Mouse (Mus musculus) kidney, embryonic 14.5 days (tissue): ENCODE measurements at regions not wholly inside any gene's neighbourhood (a gene's known extent, or its start where the extent isn't known, plus 50 kb on each side); places are given as distances from the start of the nearest gene placed in this dataset.
A peak's percentile ranks its signal among the peaks of the same experiment; 100 is the strongest.

Source experiments
- ATAC-seq: fragments of 200-750 bp; cut with Nextera tagmentation; 2 replicates; pipeline ENCODE4 v1.8.0; 2017; ENCODE audit warnings: moderate number of reproducible peaks, mild to moderate bottlenecking, moderate TSS enrichment, moderate library complexity; ENCODE audit not compliant: low FRiP score, low TSS enrichment
- H3K27ac ChIP-seq: fragments of 300-500 bp; sonication (generic); 2 replicates; pipeline ENCODE4 v1.5.1; 2014; ENCODE audit warnings: low read depth, mild to moderate bottlenecking, low read length, moderate library complexity, mixed read lengths
- H3K27me3 ChIP-seq: fragments of 300-500 bp; sonication (generic); 2 replicates; pipeline ENCODE4 v1.6.1; 2014; ENCODE audit warnings: mild to moderate bottlenecking, low read length; ENCODE audit not compliant: control insufficient read depth, insufficient read depth
- H3K36me3 ChIP-seq: fragments of 300-500 bp; sonication (generic); 2 replicates; pipeline ENCODE4 v1.6.1; 2014; ENCODE audit warnings: low read length, mixed read lengths; ENCODE audit not compliant: control insufficient read depth, insufficient read depth
- H3K4me1 ChIP-seq: fragments of 300-500 bp; sonication (generic); 2 replicates; pipeline ENCODE4 v1.6.1; 2014; ENCODE audit warnings: low read length, mixed read lengths; ENCODE audit not compliant: control insufficient read depth, insufficient read depth
- H3K4me2 ChIP-seq: fragments of 300-500 bp; sonication (generic); replicated peaks from 2 replicates; pipeline ENCODE4 v1.6.1; 2014; ENCODE audit warnings: low read depth, mild to moderate bottlenecking, low read length
- H3K4me3 ChIP-seq: fragments of 300-500 bp; sonication (generic); 2 replicates; pipeline ENCODE4 v1.5.1; 2014; ENCODE audit warnings: mild to moderate bottlenecking, low read length
- H3K9ac ChIP-seq: fragments of 300-500 bp; sonication (generic); 2 replicates; pipeline ENCODE4 v1.6.1; 2014; ENCODE audit warnings: low read depth, mild to moderate bottlenecking, low read length, moderate library complexity
- H3K9me3 ChIP-seq: fragments of 300-500 bp; sonication (generic); 2 replicates; pipeline ENCODE4 v1.6.1; 2016; ENCODE audit warnings: low read length; ENCODE audit not compliant: control insufficient read depth
- WGBS: fragments of 180-500 bp; shearing (Covaris S2); extraction: QIAGEN DNeasy Blood & Tissue Kit; methylation state at CpG from one replicate; pipeline ENCODE4 v1.1.7; 2014; 5-methylcytosine and 5-hydroxymethylcytosine counted together

DNA sequence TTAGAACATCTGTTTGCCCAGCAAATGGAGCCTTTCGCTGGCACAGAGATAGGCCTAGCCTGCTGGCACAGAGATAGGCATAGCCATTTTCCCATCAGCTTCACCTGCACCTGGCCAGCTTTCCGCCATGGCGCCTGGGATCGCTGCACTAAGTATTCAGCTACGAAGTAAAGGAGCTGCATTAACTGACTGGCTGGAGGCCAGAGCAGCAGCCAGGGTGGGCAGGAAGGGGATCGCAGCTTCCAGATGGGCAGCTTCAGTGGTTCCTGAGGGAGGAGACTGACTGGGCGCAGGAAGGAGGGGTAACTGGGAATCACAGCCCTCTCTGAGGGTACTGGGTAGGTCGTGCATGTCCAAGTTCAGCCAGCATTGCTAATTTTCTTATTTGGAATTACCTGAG lies 376.2 kb downstream of the Rps24 start:
- Histone ChIP-seq H3K4me3 (no peak overlapping the region), H3K9ac (no peak overlapping the region), H3K27me3 (no peaks in the 10 kb centered on the region), H3K4me1 (no peaks in the 10 kb centered on the region), H3K4me2 (no peak overlapping the region), H3K27ac (no peak overlapping the region), H3K9me3 (no peaks in the 10 kb centered on the region), H3K36me3 (no peaks in the 10 kb centered on the region)
- WGBS = 75% methylated on average over 8 of the region's 8 CpGs
- ATAC-seq = no peak; the same call in 1 of the 2 replicates

DNA sequence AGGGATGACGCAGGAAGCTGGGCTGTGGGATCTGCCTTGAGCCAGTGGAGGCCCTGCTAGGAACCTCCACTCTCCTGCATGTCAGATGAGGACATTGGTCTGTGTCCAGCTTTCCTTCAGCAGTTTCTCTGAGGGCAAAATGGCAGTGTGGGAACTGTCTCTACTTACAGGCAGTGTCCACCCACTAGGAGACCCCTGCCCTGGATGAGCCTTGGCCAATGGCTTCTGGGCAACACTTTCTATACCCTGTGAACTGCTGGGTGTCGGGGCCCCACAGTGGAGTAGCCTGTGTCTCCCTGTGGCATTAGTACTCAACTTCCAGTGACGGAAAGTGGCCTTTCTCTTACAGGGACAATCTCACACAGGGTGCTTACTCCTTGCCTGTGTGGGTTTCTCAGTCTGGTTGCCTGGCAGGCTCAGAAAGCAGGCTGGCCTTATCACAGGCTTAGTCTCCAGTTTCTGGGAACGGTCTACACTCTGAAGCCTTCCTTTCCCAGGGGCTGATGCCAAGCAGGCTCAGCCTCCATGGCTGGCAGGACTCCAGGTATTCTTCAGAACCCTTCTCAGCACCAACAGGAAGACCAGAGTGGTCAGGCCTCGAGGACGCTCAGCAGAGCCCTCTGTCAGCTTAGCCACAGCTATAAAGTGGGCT lies 378.8 kb downstream of the Rps24 start:
- no peak for ATAC-seq
- no peaks in the 10 kb centered on the region for H3K4me1 ChIP-seq
- no peak overlapping the region for H3K9ac ChIP-seq
- H3K27me3 ChIP-seq = no peaks in the 10 kb centered on the region
- H3K9me3 ChIP-seq = no peaks in the 10 kb centered on the region
- no peak overlapping the region for H3K27ac ChIP-seq
- no peak overlapping the region for H3K4me3 ChIP-seq
- H3K36me3 ChIP-seq = no peaks in the 10 kb centered on the region
- WGBS = 83% methylated on average over 6 of the region's 6 CpGs
- no peak overlapping the region for H3K4me2 ChIP-seq

GRCm38 (mm10) chr14:24867816-24868215 lies 380.9 kb downstream of the Rps24 start:
- H3K9me3 ChIP-seq = no peaks in the 10 kb centered on the region
- H3K36me3 ChIP-seq = no peaks in the 10 kb centered on the region
- H3K4me3 ChIP-seq = no peak overlapping the region
- H3K27me3 ChIP-seq = no peaks in the 10 kb centered on the region
- 88% methylated on average over 6 of the region's 6 CpGs for WGBS
- no peak overlapping the region for H3K27ac ChIP-seq
- H3K4me1 ChIP-seq = 0 out of 2 replicates have a peak, but pooled peaks cover 3% of the 10 kb centered on the region
- no peak overlapping the region for H3K9ac ChIP-seq
- no peak for ATAC-seq
- H3K4me2 ChIP-seq = no peak overlapping the region

- Histone ChIP-seq H3K4me3 (no peak overlapping the region), H3K4me2 (no peak overlapping the region), H3K9ac (no peak overlapping the region), H3K27ac (no peak overlapping the region), H3K9me3 (no peaks in the 10 kb centered on the region), H3K36me3 (no peaks in the 10 kb centered on the region), H3K4me1 (0 out of 2 replicates have a peak, but pooled peaks cover 3% of the 10 kb centered on the region), H3K27me3 (no peaks in the 10 kb centered on the region)
- WGBS = 74% methylated on average over 6 of the region's 6 CpGs
- ATAC-seq = no peak
Measured at GRCm38 (mm10) chr14:24868756-24869155, 381.8 kb downstream of the Rps24 start.

- Histone ChIP-seq H3K4me2 (no peak overlapping the region), H3K9me3 (no peaks in the 10 kb centered on the region), H3K27ac (no peak overlapping the region), H3K36me3 (no peaks in the 10 kb centered on the region), H3K4me3 (no peak overlapping the region), H3K9ac (no peak overlapping the region), H3K4me1 (0 out of 2 replicates have a peak, but pooled peaks cover 3% of the 10 kb centered on the region), H3K27me3 (no peaks in the 10 kb centered on the region)
- WGBS = 91% methylated on average over 3 of the region's 3 CpGs
- no peak for ATAC-seq
Measured at GRCm38 (mm10) chr14:24870246-24870645, 383.3 kb downstream of the Rps24 start.

DNA sequence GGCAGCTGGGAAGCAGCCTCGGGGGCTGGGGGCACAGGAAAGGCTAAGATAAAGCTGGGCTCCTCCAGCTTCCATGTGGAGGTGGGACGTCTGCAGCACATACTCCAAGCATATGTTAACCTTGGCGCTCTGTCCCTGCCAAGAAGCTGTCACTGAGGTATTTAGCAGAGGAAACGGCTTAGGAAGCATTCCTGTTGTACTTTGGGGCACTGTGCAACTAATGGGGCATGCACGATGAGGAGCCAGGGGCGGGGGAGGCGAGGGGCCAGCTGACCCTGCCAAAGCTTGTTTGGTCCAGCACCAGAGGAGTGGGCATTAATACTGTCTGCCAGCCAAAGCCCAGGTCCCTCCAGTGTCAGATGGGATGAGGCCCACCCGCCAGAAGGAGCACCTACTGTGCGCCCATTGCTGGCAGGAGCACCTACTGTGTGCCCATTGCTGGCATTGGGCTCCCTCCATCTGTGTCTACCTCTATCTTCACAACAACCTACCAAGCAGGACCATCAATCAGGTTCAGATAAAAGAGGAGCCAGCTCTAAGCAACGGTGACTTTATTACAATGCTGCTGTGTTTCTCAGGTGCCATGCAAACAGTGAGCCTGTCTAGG lies 384.6 kb downstream of the Rps24 start:
- Histone ChIP-seq H3K9me3 (no peaks in the 10 kb centered on the region), H3K36me3 (no peaks in the 10 kb centered on the region), H3K4me3 (no peak overlapping the region), H3K4me2 (no peak overlapping the region), H3K9ac (no peak overlapping the region), H3K27ac (no peak overlapping the region), H3K4me1 (0 out of 2 replicates have a peak, but pooled peaks cover 3% of the 10 kb centered on the region), H3K27me3 (no peaks in the 10 kb centered on the region)
- WGBS = 48% methylated on average over 10 of the region's 10 CpGs
- ATAC-seq = peak; percentile 51; the same call in 1 of the 2 replicates

DNA sequence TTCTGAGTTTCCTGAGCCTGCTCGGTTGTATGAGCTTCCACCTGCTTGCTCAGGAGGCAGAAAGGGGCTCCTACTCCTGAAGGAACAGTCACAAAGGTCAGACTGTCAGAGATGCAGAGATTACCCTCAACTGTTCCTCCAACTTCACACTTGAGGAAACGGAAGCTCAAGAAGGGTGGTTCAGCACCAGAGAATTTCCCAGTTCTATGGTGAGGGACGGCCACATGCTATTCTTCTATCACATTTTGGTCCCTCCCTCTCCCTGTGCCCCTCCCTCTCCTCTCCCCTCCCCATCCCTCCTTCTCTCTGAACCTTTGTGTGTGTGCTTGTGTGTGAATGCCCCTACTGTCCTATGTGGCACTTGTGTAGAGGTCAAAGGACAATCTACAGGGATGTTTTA lies 386.0 kb downstream of the Rps24 start:
- 54% methylated on average over 3 of the region's 3 CpGs for WGBS
- 0 out of 2 replicates have a peak, but pooled peaks cover 3% of the 10 kb centered on the region for H3K4me1 ChIP-seq
- no peaks in the 10 kb centered on the region for H3K9me3 ChIP-seq
- H3K36me3 ChIP-seq = no peaks in the 10 kb centered on the region
- H3K9ac ChIP-seq = no peak overlapping the region
- H3K4me3 ChIP-seq = no peak overlapping the region
- no peak for ATAC-seq
- H3K4me2 ChIP-seq = no peak overlapping the region
- no peak overlapping the region for H3K27ac ChIP-seq
- H3K27me3 ChIP-seq = no peaks in the 10 kb centered on the region

- Histone ChIP-seq H3K9me3 (no peaks in the 10 kb centered on the region), H3K27ac (no peak overlapping the region), H3K27me3 (no peaks in the 10 kb centered on the region), H3K4me3 (no peak overlapping the region), H3K36me3 (no peaks in the 10 kb centered on the region), H3K4me2 (no peak overlapping the region), H3K9ac (no peak overlapping the region), H3K4me1 (0 out of 2 replicates have a peak, but pooled peaks cover 3% of the 10 kb centered on the region)
- no peak for ATAC-seq
- WGBS = 94% methylated on average over 3 of the region's 3 CpGs
Measured at GRCm38 (mm10) chr14:24873406-24873805, 386.5 kb downstream of the Rps24 start.

- 70% methylated on average over 12 of the region's 12 CpGs for whole genome bisulfite sequencing
- no peak overlapping the region for H3K27ac ChIP-seq
- no peaks in the 10 kb centered on the region for H3K9me3 ChIP-seq
- H3K27me3 ChIP-seq = no peaks in the 10 kb centered on the region
- 0 out of 2 replicates have a peak, but pooled peaks cover 3% of the 10 kb centered on the region for H3K4me1 ChIP-seq
- H3K4me2 ChIP-seq = no peak overlapping the region
- no peak for ATAC-seq
- no peak overlapping the region for H3K9ac ChIP-seq
- H3K36me3 ChIP-seq = no peaks in the 10 kb centered on the region
- H3K4me3 ChIP-seq = no peak overlapping the region
Measured at GRCm38 (mm10) chr14:24874426-24875155, 387.7 kb downstream of the Rps24 start.
